Mouse (Mus musculus) testis, adult 2 months (tissue): ENCODE measurements around the gene Samd8.

Experiments used
- CTCF ChIP-seq: fragments of 200-500 bp; IDR thresholded peaks from 2 replicates; pipeline ENCODE4 v1.5.1; 2012; ENCODE audit warnings: low read depth, mild to moderate bottlenecking, inconsistent platforms, low read length, moderate library complexity; ENCODE audit not compliant: control insufficient read depth, insufficient read depth, insufficient replicate concordance
- POLR2A ChIP-seq: fragments of 200-500 bp; IDR thresholded peaks from 2 replicates; pipeline ENCODE4 v1.6.1; 2012; ENCODE audit warnings: low read depth, mild to moderate bottlenecking, inconsistent platforms, low read length, moderate library complexity; ENCODE audit not compliant: control insufficient read depth

- TF ChIP-seq CTCF (no peak), POLR2A (no peak)
Measured at GRCm38 (mm10) chr14:21750881-21751542, 681 bp downstream of the Samd8 start, which contains the start of gene Dusp13.
